Mouse (Mus musculus): ENCODE measurements at regions not wholly inside any gene's neighbourhood (a gene's known extent, or its start where the extent isn't known, plus 50 kb on each side); places are given as distances from the start of the nearest gene placed in this dataset.

- Histone ChIP-seq H3K9me3 (ENCODE audit: control insufficient read depth, low read length) (no peaks in the 10 kb centered on the region), H3K4me1 (ENCODE audit: control insufficient read depth, insufficient read depth, low read length) (no peaks in the 10 kb centered on the region), H3K9ac (ENCODE audit: low read length) (no peak overlapping the region), H3K4me2 (no peak overlapping the region), H3K36me3 (ENCODE audit: control insufficient read depth, insufficient read depth, low read length) (no peaks in the 10 kb centered on the region), H3K4me3 (ENCODE audit: low read depth, low read length) (no peak overlapping the region), H3K27me3 (ENCODE audit: control insufficient read depth, insufficient read depth, low read length) (no peaks in the 10 kb centered on the region), H3K27ac (ENCODE audit: low read depth, low read length) (no peak overlapping the region)
- DNase-seq (ENCODE audit: low spot score, missing footprints), result no peak
- ATAC-seq (ENCODE audit: low FRiP score), result no peak
- 89% methylated on average over 4 of the region's 4 CpGs for WGBS
Measured at GRCm38 (mm10) chr8:93643471-93644215, 108.0 kb upstream of the Ces5a start.

GRCm38 (mm10) chr8:93653421-93653820, 117.8 kb upstream of the Ces5a start:
- H3K4me2 ChIP-seq, result no peak overlapping the region
- no peak overlapping the region for H3K4me3 ChIP-seq (ENCODE audit: low read depth, low read length)
- H3K9me3 ChIP-seq (ENCODE audit: control insufficient read depth, low read length), result peaks cover 3% of the 10 kb centered on the region; the same call in 1 of the 2 replicates
- H3K27me3 ChIP-seq (ENCODE audit: control insufficient read depth, insufficient read depth, low read length), result no peaks in the 10 kb centered on the region
- no peak for ATAC-seq (ENCODE audit: low FRiP score)
- no peaks in the 10 kb centered on the region for H3K4me1 ChIP-seq (ENCODE audit: control insufficient read depth, insufficient read depth, low read length)
- H3K36me3 ChIP-seq (ENCODE audit: control insufficient read depth, insufficient read depth, low read length), result no peaks in the 10 kb centered on the region
- H3K27ac ChIP-seq (ENCODE audit: low read depth, low read length), result no peak overlapping the region
- H3K9ac ChIP-seq (ENCODE audit: low read length), result no peak overlapping the region
- no peak for DNase-seq (ENCODE audit: low spot score, missing footprints)
- 90% methylated on average over 2 of the region's 2 CpGs for WGBS

GRCm38 (mm10) chr8:93653913-93654705, 118.5 kb upstream of the Ces5a start:
- Histone ChIP-seq H3K27me3 (ENCODE audit: control insufficient read depth, insufficient read depth, low read length) (no peaks in the 10 kb centered on the region), H3K36me3 (ENCODE audit: control insufficient read depth, insufficient read depth, low read length) (no peaks in the 10 kb centered on the region), H3K27ac (ENCODE audit: low read depth, low read length) (no peak overlapping the region), H3K9me3 (ENCODE audit: control insufficient read depth, low read length) (peaks cover 3% of the 10 kb centered on the region; the same call in 1 of the 2 replicates), H3K4me1 (ENCODE audit: control insufficient read depth, insufficient read depth, low read length) (no peaks in the 10 kb centered on the region), H3K4me2 (no peak overlapping the region), H3K9ac (ENCODE audit: low read length) (no peak overlapping the region), H3K4me3 (ENCODE audit: low read depth, low read length) (no peak overlapping the region)
- 72% methylated on average over 14 of the region's 14 CpGs for WGBS
- DNase-seq (ENCODE audit: low spot score, missing footprints) (no peak), ATAC-seq (ENCODE audit: low FRiP score) (no peak)

GRCm38 (mm10) chr8:93655752-93656151, 120.1 kb upstream of the Ces5a start:
- no peak overlapping the region for H3K9ac ChIP-seq (ENCODE audit: low read length)
- 94% methylated on average over 9 of the region's 9 CpGs for WGBS
- H3K27me3 ChIP-seq (ENCODE audit: control insufficient read depth, insufficient read depth, low read length), result no peaks in the 10 kb centered on the region
- no peaks in the 10 kb centered on the region for H3K9me3 ChIP-seq (ENCODE audit: control insufficient read depth, low read length)
- no peak for DNase-seq (ENCODE audit: low spot score, missing footprints)
- no peak overlapping the region for H3K4me3 ChIP-seq (ENCODE audit: low read depth, low read length)
- H3K4me1 ChIP-seq (ENCODE audit: control insufficient read depth, insufficient read depth, low read length), result no peaks in the 10 kb centered on the region
- no peaks in the 10 kb centered on the region for H3K36me3 ChIP-seq (ENCODE audit: control insufficient read depth, insufficient read depth, low read length)
- no peak for ATAC-seq (ENCODE audit: low FRiP score)
- H3K27ac ChIP-seq (ENCODE audit: low read depth, low read length), result no peak overlapping the region
- no peak overlapping the region for H3K4me2 ChIP-seq

- WGBS, result 2% methylated on average over 15 of the region's 15 CpGs
- peak; percentile 93 for ATAC-seq (ENCODE audit: low FRiP score)
- H3K4me2 ChIP-seq, result peak overlapping the region; percentile 44
Measured at GRCm38 (mm10) chr8:93661739-93662138, 126.1 kb upstream of the Ces5a start.

GRCm38 (mm10) chr8:93662219-93662618, 126.6 kb upstream of the Ces5a start:
- WGBS, result 77% methylated on average over 5 of the region's 5 CpGs
- Histone ChIP-seq H3K9me3 (ENCODE audit: control insufficient read depth, low read length) (no peaks in the 10 kb centered on the region), H3K36me3 (ENCODE audit: control insufficient read depth, insufficient read depth, low read length) (no peaks in the 10 kb centered on the region), H3K27ac (ENCODE audit: low read depth, low read length) (no peak overlapping the region), H3K4me2 (peak overlapping the region; percentile 44), H3K4me1 (ENCODE audit: control insufficient read depth, insufficient read depth, low read length) (no peaks in the 10 kb centered on the region), H3K9ac (ENCODE audit: low read length) (no peak overlapping the region), H3K4me3 (ENCODE audit: low read depth, low read length) (0 out of 2 replicates have a peak overlapping the region, but pooled peaks have one; percentile 13), H3K27me3 (ENCODE audit: control insufficient read depth, insufficient read depth, low read length) (no peaks in the 10 kb centered on the region)
- no peak for DNase-seq (ENCODE audit: low spot score, missing footprints)
- peak; percentile 33; the same call in 1 of the 2 replicates for ATAC-seq (ENCODE audit: low FRiP score)

More at GRCm38 (mm10) chr8:93661739-93662138, 126.1 kb upstream of the Ces5a start:
- Histone ChIP-seq H3K9ac (ENCODE audit: low read length) (no peak overlapping the region), H3K4me3 (ENCODE audit: low read depth, low read length) (peak overlapping the region; percentile 13; the same call in 1 of the 2 replicates), H3K4me1 (ENCODE audit: control insufficient read depth, insufficient read depth, low read length) (no peaks in the 10 kb centered on the region), H3K9me3 (ENCODE audit: control insufficient read depth, low read length) (no peaks in the 10 kb centered on the region), H3K27ac (ENCODE audit: low read depth, low read length) (no peak overlapping the region), H3K27me3 (ENCODE audit: control insufficient read depth, insufficient read depth, low read length) (no peaks in the 10 kb centered on the region), H3K36me3 (ENCODE audit: control insufficient read depth, insufficient read depth, low read length) (no peaks in the 10 kb centered on the region)
- DNase-seq (ENCODE audit: low spot score, missing footprints), result peak; percentile 95

- ATAC-seq (ENCODE audit: low FRiP score) (no peak), DNase-seq (ENCODE audit: low spot score, missing footprints) (no peak)
- 83% methylated on average over 4 of the region's 4 CpGs for whole genome bisulfite sequencing
- no peak overlapping the region for H3K27ac ChIP-seq (ENCODE audit: low read depth, low read length)
- no peak overlapping the region for H3K4me3 ChIP-seq (ENCODE audit: low read depth, low read length)
- no peaks in the 10 kb centered on the region for H3K4me1 ChIP-seq (ENCODE audit: control insufficient read depth, insufficient read depth, low read length)
- no peaks in the 10 kb centered on the region for H3K9me3 ChIP-seq (ENCODE audit: control insufficient read depth, low read length)
- no peak overlapping the region for H3K4me2 ChIP-seq
- H3K36me3 ChIP-seq (ENCODE audit: control insufficient read depth, insufficient read depth, low read length), result no peaks in the 10 kb centered on the region
- H3K27me3 ChIP-seq (ENCODE audit: control insufficient read depth, insufficient read depth, low read length), result no peaks in the 10 kb centered on the region
- no peak overlapping the region for H3K9ac ChIP-seq (ENCODE audit: low read length)
Measured at GRCm38 (mm10) chr8:93663851-93664250, 128.2 kb upstream of the Ces5a start.

- H3K27me3 ChIP-seq (ENCODE audit: control insufficient read depth, insufficient read depth, low read length), result no peaks in the 10 kb centered on the region
- H3K4me2 ChIP-seq, result no peak overlapping the region
- no peaks in the 10 kb centered on the region for H3K36me3 ChIP-seq (ENCODE audit: control insufficient read depth, insufficient read depth, low read length)
- H3K4me1 ChIP-seq (ENCODE audit: control insufficient read depth, insufficient read depth, low read length), result no peaks in the 10 kb centered on the region
- DNase-seq (ENCODE audit: low spot score, missing footprints), result no peak
- H3K9ac ChIP-seq (ENCODE audit: low read length), result no peak overlapping the region
- 69% methylated on average over 7 of the region's 7 CpGs for WGBS
- H3K27ac ChIP-seq (ENCODE audit: low read depth, low read length), result no peak overlapping the region
- no peaks in the 10 kb centered on the region for H3K9me3 ChIP-seq (ENCODE audit: control insufficient read depth, low read length)
- no peak for ATAC-seq (ENCODE audit: low FRiP score)
- no peak overlapping the region for H3K4me3 ChIP-seq (ENCODE audit: low read depth, low read length)
Measured at GRCm38 (mm10) chr8:93668306-93668705, 132.7 kb upstream of the Ces5a start.

GRCm38 (mm10) chr8:93674721-93675120, 135.0 kb upstream of the Gnao1 start:
- Histone ChIP-seq H3K36me3 (ENCODE audit: control insufficient read depth, insufficient read depth, low read length) (no peaks in the 10 kb centered on the region), H3K4me1 (ENCODE audit: control insufficient read depth, insufficient read depth, low read length) (no peaks in the 10 kb centered on the region), H3K27ac (ENCODE audit: low read depth, low read length) (no peak overlapping the region), H3K4me2 (no peak overlapping the region), H3K27me3 (ENCODE audit: control insufficient read depth, insufficient read depth, low read length) (no peaks in the 10 kb centered on the region), H3K9me3 (ENCODE audit: control insufficient read depth, low read length) (no peaks in the 10 kb centered on the region), H3K9ac (ENCODE audit: low read length) (no peak overlapping the region), H3K4me3 (ENCODE audit: low read depth, low read length) (no peak overlapping the region)
- WGBS, result 76% methylated on average over 3 of the region's 3 CpGs
- ATAC-seq (ENCODE audit: low FRiP score) (no peak), DNase-seq (ENCODE audit: low spot score, missing footprints) (no peak)

All from midbrain, embryonic 11.5 days (tissue).